Mouse (Mus musculus) hematopoietic stem cell, adult 5-6 weeks (primary cell): ENCODE data around the gene Ptpn9. TPM values are rescaled to one million over a fixed set of nuclear protein-coding genes. Genes with fewer than 3 reads are reported as not detected.
"Not testable (repeated sequence)": the region's sequence is repeated elsewhere in the genome, so short reads cannot be mapped to it uniquely, and the experiment has no call there.

Source experiments
- ATAC-seq, 2 experiments: fragments of 125-278 bp in 1 of 2; replicated peaks in 1 of 2; 2 replicates each; pipeline ENCODE4 v1.8.0; 2016 to 2017; ENCODE audit warnings: inconsistent platforms in 2 of 2, mild to moderate bottlenecking in 2 of 2, moderate number of reproducible peaks in 2 of 2, low read depth in 1 of 2, moderate TSS enrichment in 1 of 2; ENCODE audit not compliant: low FRiP score in 2 of 2, poor library complexity in 2 of 2, severe bottlenecking in 2 of 2, insufficient read depth in 1 of 2, low TSS enrichment in 1 of 2
- total RNA-seq: library from RNA; stranded (forward); fragments of 172-1452, 232-1000 nt; gene quantifications from 2 replicates; pipeline ENCODE4 v1.2.3, GENCODE M21; 2017

The Ptpn9 gene
- total RNA-seq, 1 experiment from 2014 or later, result 18.1 TPM

- not testable (repeated sequence) for ATAC-seq
These were observed 2.5 kb downstream of the Ptpn9 start for GRCm38 (mm10) chr9:56997206-56997605.

GRCm38 (mm10) chr9:57003011-57003410 lies 8.3 kb downstream of the Ptpn9 start:
- ATAC-seq, result no peak

GRCm38 (mm10) chr9:57012393-57012792 lies 17.7 kb downstream of the Ptpn9 start:
- no peak for ATAC-seq

- no peak for ATAC-seq
These were observed 18.2 kb downstream of the Ptpn9 start for GRCm38 (mm10) chr9:57012895-57013294.

- ATAC-seq, result no peak
These were observed 19.0 kb downstream of the Ptpn9 start for GRCm38 (mm10) chr9:57013756-57014155.

- no peak for ATAC-seq
These were observed 20.0 kb downstream of the Ptpn9 start for GRCm38 (mm10) chr9:57014766-57015165.

GRCm38 (mm10) chr9:57017631-57018030 lies 22.9 kb downstream of the Ptpn9 start:
- ATAC-seq, result no peak

GRCm38 (mm10) chr9:57031756-57032155 lies 37.0 kb downstream of the Ptpn9 start:
- ATAC-seq, result no peak

GRCm38 (mm10) chr9:57056237-57056636 lies 61.5 kb downstream of the Ptpn9 start:
- ATAC-seq, result peak; percentile 58 to 76

GRCm38 (mm10) chr9:57064164-57064563 lies 69.4 kb downstream of the Ptpn9 start:
- ATAC-seq, result no peak

GRCm38 (mm10) chr9:57068266-57068665 lies 73.5 kb downstream of the Ptpn9 start:
- ATAC-seq, result no peak

GRCm38 (mm10) chr9:57070262-57070661 lies 75.5 kb downstream of the Ptpn9 start:
- no peak for ATAC-seq

- ATAC-seq, result no peak
These were observed 76.2 kb downstream of the Ptpn9 start for GRCm38 (mm10) chr9:57070800-57071545.

- no peak for ATAC-seq
These were observed 77.2 kb downstream of the Ptpn9 start, which contains the start of gene Sin3a for GRCm38 (mm10) chr9:57071801-57072351. TSS of gene Sin3a (plus strand) at chr9:57072040.

GRCm38 (mm10) chr9:57072526-57072988 lies 77.8 kb downstream of the Ptpn9 start:
- ATAC-seq, result no peak

GRCm38 (mm10) chr9:57072989-57073789 lies 78.5 kb downstream of the Ptpn9 start:
- ATAC-seq, result peak; percentile 51 to 56

GRCm38 (mm10) chr9:57073790-57074094 lies 79.0 kb downstream of the Ptpn9 start:
- no peak for ATAC-seq

- no peak for ATAC-seq
These were observed 79.6 kb downstream of the Ptpn9 start for GRCm38 (mm10) chr9:57074171-57074821.
